Mouse (Mus musculus) G1E (cell line): Measurements from ENCODE around the gene Cacna1a.

Experiments
- CTCF ChIP-seq: IDR thresholded peaks from 2 replicates; pipeline ENCODE4 v1.5.1; 2012; ENCODE audit warnings: low read depth, low read length, inconsistent platforms, mixed read lengths
- GATA1 ChIP-seq: IDR thresholded peaks from 2 replicates; pipeline ENCODE4 v1.6.1; 2012; ENCODE audit warnings: borderline replicate concordance, low read length, inconsistent platforms, mixed read lengths
- POLR2AphosphoS5 ChIP-seq: IDR thresholded peaks from 2 replicates; pipeline ENCODE4 v1.6.1; 2012; ENCODE audit warnings: low read depth, low read length, inconsistent platforms; ENCODE audit not compliant: insufficient replicate concordance

DNA sequence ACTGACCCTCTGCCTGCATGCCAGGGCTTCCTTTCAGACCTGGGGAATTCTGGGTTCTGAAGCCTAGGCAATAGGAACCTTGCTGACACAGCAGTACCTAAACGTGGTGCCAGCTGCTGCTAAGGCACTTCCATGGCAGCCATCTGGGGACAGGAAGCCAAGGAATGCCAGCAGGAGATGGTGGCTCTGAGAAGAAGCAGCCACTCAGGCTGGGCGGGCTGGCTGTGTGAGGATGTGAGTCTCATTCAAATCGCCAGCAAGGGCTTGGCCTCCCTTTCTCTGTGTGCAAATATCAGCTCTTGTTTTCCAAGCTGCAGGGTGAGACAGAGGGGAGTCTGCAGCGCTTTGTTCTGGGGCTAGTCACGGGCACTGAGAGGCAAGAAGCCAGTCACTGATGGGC lies 71.0 kb downstream of the Cacna1a start:
- TF ChIP-seq CTCF (no peak), GATA1 (no peak), POLR2AphosphoS5 (no peak)
